Mouse (Mus musculus) kidney, postnatal 10 days (tissue): ENCODE measurements around the gene Acoxl.

Experiments
- DNase-seq: peaks from one replicate; pipeline ENCODE4 v3.0.0; 2021; ENCODE audit warnings: mixed read lengths

The Acoxl gene

GRCm38 (mm10) chr2:128122891-128123771, 284.5 kb downstream of the Acoxl start:
- peak; percentile 56 for DNase-seq

GRCm38 (mm10) chr2:128123921-128124683, 285.4 kb downstream of the Acoxl start:
- DNase-seq, result peak; percentile 30

- DNase-seq, result no peak
Observed at GRCm38 (mm10) chr2:128124693-128125092, 286.0 kb downstream of the Acoxl start.

- peak; percentile 99 for DNase-seq
Observed at GRCm38 (mm10) chr2:128125635-128126470, 287.2 kb downstream of the Acoxl start, which contains the start of gene Bcl2l11. Gene Bcl2l11, plus strand, starts transcription at chr2:128126038.

GRCm38 (mm10) chr2:128126591-128127051, 287.9 kb downstream of the Acoxl start:
- DNase-seq, result peak; percentile 52

GRCm38 (mm10) chr2:128127121-128127671, 288.5 kb downstream of the Acoxl start:
- DNase-seq, result peak; percentile 98

GRCm38 (mm10) chr2:128127691-128128292, 289.1 kb downstream of the Acoxl start:
- peak; percentile 88 for DNase-seq

GRCm38 (mm10) chr2:128128532-128128931, 289.9 kb downstream of the Acoxl start:
- no peak for DNase-seq

GRCm38 (mm10) chr2:128131503-128131902, 292.8 kb downstream of the Acoxl start:
- DNase-seq, result no peak

GRCm38 (mm10) chr2:128132635-128133034, 294.0 kb downstream of the Acoxl start:
- DNase-seq, result no peak

- DNase-seq, result no peak
Observed at GRCm38 (mm10) chr2:128133865-128134264, 295.2 kb downstream of the Acoxl start.

- DNase-seq, result no peak
Observed at GRCm38 (mm10) chr2:128134474-128134873, 295.8 kb downstream of the Acoxl start.

GRCm38 (mm10) chr2:128134948-128135347, 296.3 kb downstream of the Acoxl start:
- DNase-seq, result no peak

- no peak for DNase-seq
Observed at GRCm38 (mm10) chr2:128136769-128137433, 298.2 kb downstream of the Acoxl start.

GRCm38 (mm10) chr2:128137480-128138276, 299.0 kb downstream of the Acoxl start:
- DNase-seq, result no peak

- no peak for DNase-seq
Observed at GRCm38 (mm10) chr2:128138924-128139323, 300.2 kb downstream of the Acoxl start.

- peak; percentile 76 for DNase-seq
Observed at GRCm38 (mm10) chr2:128139781-128140180, 301.1 kb downstream of the Acoxl start.

- no peak for DNase-seq
Observed at GRCm38 (mm10) chr2:128140183-128140582, 301.5 kb downstream of the Acoxl start.

- DNase-seq, result no peak
Observed at GRCm38 (mm10) chr2:128143992-128144391, 305.3 kb downstream of the Acoxl start.

GRCm38 (mm10) chr2:128145433-128145832, 306.8 kb downstream of the Acoxl start:
- no peak for DNase-seq
